Mouse (Mus musculus): ENCODE results near the gene Trim7.

GRCm38 (mm10) chr11:48806856-48807562, 18.9 kb upstream of the Trim7 start:
- TF ChIP-seq CTCF (IDR thresholded peaks at IDR 0.05; ENCODE audit: control insufficient read depth, insufficient read depth, insufficient read length): no peak
- TF ChIP-seq USF1 (IDR thresholded peaks at IDR 0.05; ENCODE audit: low read depth): no peak

Measured in C2C12 (cell line).